Mouse (Mus musculus): Measurements from ENCODE around the gene Trim41. TPM values are rescaled to one million over a fixed set of nuclear protein-coding genes. Genes with fewer than 3 reads are reported as not detected.
"Not testable (repeated sequence)": the region's sequence is repeated elsewhere in the genome, so short reads cannot be mapped to it uniquely, and the experiment has no call there.

The Trim41 gene
- total and polyA plus RNA-seq, 3 experiments = 13.8 to 56.6 (median 56.5) TPM

GRCm38 (mm10) chr11:48797287-48797686 is 19.9 kb downstream of the Trim41 start:
- H3K9me3 ChIP-seq (replicated peaks) = no peaks in the 10 kb centered on the region
- no peak for TF ChIP-seq TAL1 (conservative IDR thresholded peaks at IDR 0.05; ENCODE audit: low read depth, low read length)
- TF ChIP-seq GATA2 (IDR thresholded peaks at IDR 0.05; ENCODE audit: borderline replicate concordance, low read depth, low read length) = no peak
- no peak for TF ChIP-seq POLR2AphosphoS5 (IDR thresholded peaks at IDR 0.05; ENCODE audit: insufficient replicate concordance, low read depth, low read length)
- no peak for TF ChIP-seq CTCF (IDR thresholded peaks at IDR 0.05; ENCODE audit: low read depth, low read length)
- no peak for TF ChIP-seq GATA1 (IDR thresholded peaks at IDR 0.05; ENCODE audit: borderline replicate concordance, low read length)
- ATAC-seq (ENCODE audit: extremely low read depth, insufficient number of reproducible peaks, low FRiP score, poor library complexity, severe bottlenecking) (no peak), DNase-seq (ENCODE audit: low spot score) (no peak)
- peaks cover 34% of the 10 kb centered on the region for H3K36me3 ChIP-seq (replicated peaks)
- H3K4me3 ChIP-seq (ENCODE audit: low read depth, low read length) = peak overlapping the region; percentile 40; the same call in 1 of the 2 replicates
- H3K4me1 ChIP-seq (ENCODE audit: insufficient read depth, low read depth, low read length) = peaks cover 32% of the 10 kb centered on the region
- no peaks in the 10 kb centered on the region for H3K27me3 ChIP-seq (ENCODE audit: insufficient read depth, low read length)

- peaks cover 24% of the 10 kb centered on the region for H3K36me3 ChIP-seq (replicated peaks)
- TF ChIP-seq TAL1 (conservative IDR thresholded peaks at IDR 0.05; ENCODE audit: low read depth, low read length) (no peak), GATA2 (IDR thresholded peaks at IDR 0.05; ENCODE audit: borderline replicate concordance, low read depth, low read length) (no peak), GATA1 (IDR thresholded peaks at IDR 0.05; ENCODE audit: borderline replicate concordance, low read length) (no peak), CTCF (IDR thresholded peaks at IDR 0.05; ENCODE audit: low read depth, low read length) (no peak), POLR2AphosphoS5 (IDR thresholded peaks at IDR 0.05; ENCODE audit: insufficient replicate concordance, low read depth, low read length) (no peak)
- peaks cover 29% of the 10 kb centered on the region for H3K4me1 ChIP-seq (ENCODE audit: insufficient read depth, low read depth, low read length)
- no peaks in the 10 kb centered on the region for H3K9me3 ChIP-seq (replicated peaks)
- DNase-seq (ENCODE audit: low spot score) = no peak
- no peaks in the 10 kb centered on the region for H3K27me3 ChIP-seq (ENCODE audit: insufficient read depth, low read length)
- ATAC-seq (ENCODE audit: extremely low read depth, insufficient number of reproducible peaks, low FRiP score, poor library complexity, severe bottlenecking) = no peak
- no peak overlapping the region for H3K4me3 ChIP-seq (ENCODE audit: low read depth, low read length)
Observed at GRCm38 (mm10) chr11:48796290-48796689, 20.9 kb downstream of the Trim41 start.

GRCm38 (mm10) chr11:48795221-48795620 is 21.9 kb downstream of the Trim41 start:
- no peak for TF ChIP-seq GATA2 (IDR thresholded peaks at IDR 0.05; ENCODE audit: borderline replicate concordance, low read depth, low read length)
- TF ChIP-seq TAL1 (conservative IDR thresholded peaks at IDR 0.05; ENCODE audit: low read depth, low read length) = no peak
- no peak for TF ChIP-seq GATA1 (IDR thresholded peaks at IDR 0.05; ENCODE audit: borderline replicate concordance, low read length)
- no peak for TF ChIP-seq POLR2AphosphoS5 (IDR thresholded peaks at IDR 0.05; ENCODE audit: insufficient replicate concordance, low read depth, low read length)
- no peak for TF ChIP-seq CTCF (IDR thresholded peaks at IDR 0.05; ENCODE audit: low read depth, low read length)
- Histone ChIP-seq H3K9me3 (replicated peaks) (no peaks in the 10 kb centered on the region), H3K4me1 (ENCODE audit: insufficient read depth, low read depth, low read length) (peaks cover 34% of the 10 kb centered on the region), H3K4me3 (ENCODE audit: low read depth, low read length) (no peak overlapping the region), H3K36me3 (replicated peaks) (peaks cover 15% of the 10 kb centered on the region), H3K27me3 (ENCODE audit: insufficient read depth, low read length) (no peaks in the 10 kb centered on the region)
- ATAC-seq (ENCODE audit: extremely low read depth, insufficient number of reproducible peaks, low FRiP score, poor library complexity, severe bottlenecking) = no peak
- no peak for DNase-seq (ENCODE audit: low spot score)

GRCm38 (mm10) chr11:48793184-48793583 is 24.0 kb downstream of the Trim41 start:
- no peak for ATAC-seq (ENCODE audit: extremely low read depth, insufficient number of reproducible peaks, low FRiP score, poor library complexity, severe bottlenecking)
- no peaks in the 10 kb centered on the region for H3K9me3 ChIP-seq (replicated peaks)
- DNase-seq (ENCODE audit: low spot score) = no peak
- TF ChIP-seq GATA1 (IDR thresholded peaks at IDR 0.05; ENCODE audit: borderline replicate concordance, low read length) = no peak
- no peak for TF ChIP-seq GATA2 (IDR thresholded peaks at IDR 0.05; ENCODE audit: borderline replicate concordance, low read depth, low read length)
- TF ChIP-seq CTCF (IDR thresholded peaks at IDR 0.05; ENCODE audit: low read depth, low read length) = no peak
- TF ChIP-seq TAL1 (conservative IDR thresholded peaks at IDR 0.05; ENCODE audit: low read depth, low read length) = no peak
- TF ChIP-seq POLR2AphosphoS5 (IDR thresholded peaks at IDR 0.05; ENCODE audit: insufficient replicate concordance, low read depth, low read length) = no peak
- no peak overlapping the region for H3K4me3 ChIP-seq (ENCODE audit: low read depth, low read length)
- H3K36me3 ChIP-seq (replicated peaks) = peaks cover 15% of the 10 kb centered on the region
- H3K27me3 ChIP-seq (ENCODE audit: insufficient read depth, low read length) = no peaks in the 10 kb centered on the region
- peaks cover 46% of the 10 kb centered on the region for H3K4me1 ChIP-seq (ENCODE audit: insufficient read depth, low read depth, low read length)

GRCm38 (mm10) chr11:48791894-48792293 is 25.3 kb downstream of the Trim41 start:
- ATAC-seq (ENCODE audit: extremely low read depth, insufficient number of reproducible peaks, low FRiP score, poor library complexity, severe bottlenecking); H3K4me3 ChIP-seq (ENCODE audit: low read depth, low read length); H3K9me3 ChIP-seq (replicated peaks); DNase-seq (ENCODE audit: low spot score); H3K27me3 ChIP-seq (ENCODE audit: insufficient read depth, low read length): not testable (repeated sequence)
- Histone ChIP-seq H3K36me3 (replicated peaks) (peaks cover 14% of the 10 kb centered on the region), H3K4me1 (ENCODE audit: insufficient read depth, low read depth, low read length) (peaks cover 40% of the 10 kb centered on the region)

GRCm38 (mm10) chr11:48790946-48791345 is 26.2 kb downstream of the Trim41 start:
- TF ChIP-seq GATA2 (IDR thresholded peaks at IDR 0.05; ENCODE audit: borderline replicate concordance, low read depth, low read length) = no peak
- TF ChIP-seq GATA1 (IDR thresholded peaks at IDR 0.05; ENCODE audit: borderline replicate concordance, low read length) = no peak
- no peak for TF ChIP-seq TAL1 (conservative IDR thresholded peaks at IDR 0.05; ENCODE audit: low read depth, low read length)
- no peak for TF ChIP-seq POLR2AphosphoS5 (IDR thresholded peaks at IDR 0.05; ENCODE audit: insufficient replicate concordance, low read depth, low read length)
- no peak for TF ChIP-seq CTCF (IDR thresholded peaks at IDR 0.05; ENCODE audit: low read depth, low read length)
- H3K4me1 ChIP-seq (ENCODE audit: insufficient read depth, low read depth, low read length) = peaks cover 31% of the 10 kb centered on the region
- no peaks in the 10 kb centered on the region for H3K9me3 ChIP-seq (replicated peaks)
- no peaks in the 10 kb centered on the region for H3K27me3 ChIP-seq (ENCODE audit: insufficient read depth, low read length)
- no peak overlapping the region for H3K4me3 ChIP-seq (ENCODE audit: low read depth, low read length)
- DNase-seq (ENCODE audit: low spot score) (no peak), ATAC-seq (ENCODE audit: extremely low read depth, insufficient number of reproducible peaks, low FRiP score, poor library complexity, severe bottlenecking) (no peak)
- H3K36me3 ChIP-seq (replicated peaks) = peaks cover 11% of the 10 kb centered on the region
